Mouse (Mus musculus): ENCODE data around the gene E2f4. TPM values are rescaled to one million over a fixed set of nuclear protein-coding genes. Genes with fewer than 3 reads are reported as not detected.

The E2f4 gene
- total RNA-seq, 2 experiments from 2014 or later, result 32.9 to 35.1 TPM

DNA sequence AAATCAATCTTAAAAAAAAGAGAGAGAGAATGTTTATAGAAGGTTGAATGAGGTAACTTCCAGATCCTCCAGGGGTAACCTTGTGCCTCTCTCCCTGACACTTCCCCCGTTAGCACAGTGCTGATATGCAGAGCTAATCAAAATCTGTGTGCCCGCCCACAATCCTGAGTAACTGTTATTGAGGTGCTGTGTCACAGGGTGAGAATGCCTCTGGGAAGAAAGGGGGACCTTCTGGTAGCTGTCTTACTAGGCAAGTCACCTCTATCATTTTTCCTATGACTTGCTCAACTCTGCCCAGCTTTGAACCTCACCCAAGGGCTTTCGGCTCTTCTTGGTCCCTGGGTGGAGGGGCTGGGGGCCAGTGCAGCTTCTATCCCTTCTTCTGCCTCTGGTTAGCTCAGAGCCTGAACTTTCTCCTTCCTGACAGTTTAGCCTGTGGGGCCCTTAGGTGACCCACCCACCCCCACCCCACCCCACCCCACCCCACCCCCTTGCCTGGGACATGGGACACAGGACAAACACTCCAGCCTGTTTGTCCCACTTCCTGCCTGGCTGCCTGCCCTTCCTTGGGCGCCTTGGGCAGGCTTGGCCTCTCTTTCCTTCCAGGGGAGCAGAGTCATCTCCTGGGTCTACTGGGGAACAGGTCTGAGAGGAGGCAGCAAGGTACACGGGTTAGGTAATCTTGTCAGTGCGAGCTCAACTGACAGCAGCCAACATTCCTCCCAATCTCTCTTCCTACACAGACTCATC is 42.6 kb downstream of the E2f4 start:
- intact Hi-C loops (cut with DNase I), result no loop called here
- no peak for DNase-seq (ENCODE audit: low spot score in 2 of 2)

DNA sequence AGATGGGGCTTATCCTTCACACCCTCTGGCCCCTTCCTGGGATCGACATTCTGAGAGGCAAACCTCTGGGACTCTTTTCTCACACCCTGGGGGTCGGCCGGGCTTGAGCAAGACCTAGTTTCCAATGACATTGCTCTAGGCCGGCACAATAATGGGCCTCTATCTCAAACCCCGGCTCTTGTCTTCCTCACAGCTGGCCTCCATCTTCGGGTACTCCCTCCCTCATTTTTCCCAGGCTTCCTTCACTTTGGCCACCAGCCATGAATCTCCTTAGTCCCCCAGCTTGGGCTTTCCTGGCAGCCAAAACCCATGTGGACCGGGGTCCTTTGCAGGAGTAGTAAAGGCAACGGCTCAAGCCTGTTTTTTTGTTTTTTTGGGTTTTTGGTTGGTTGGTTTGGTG is 43.9 kb downstream of the E2f4 start:
- no peak for DNase-seq (ENCODE audit: low spot score in 2 of 2)
- intact Hi-C loops (cut with DNase I), result no loop called here

DNA sequence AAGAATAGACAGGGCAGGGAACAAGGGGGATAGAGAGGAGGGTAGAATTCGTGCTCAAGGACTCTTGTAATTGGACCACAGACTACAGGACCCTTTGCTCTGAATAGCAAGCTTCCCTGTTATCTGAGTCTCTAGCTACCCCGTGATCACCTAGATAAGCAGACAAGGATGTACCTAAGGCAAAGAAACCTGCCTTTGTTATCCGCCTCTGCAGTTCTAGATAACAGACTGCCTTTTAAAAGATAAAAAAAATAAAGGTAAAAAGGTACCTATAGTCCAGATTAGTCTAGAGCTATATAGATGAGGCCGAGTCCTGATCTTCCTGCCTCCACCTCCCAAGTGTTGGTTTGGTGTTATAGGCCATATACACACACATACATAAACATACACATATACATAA is 45.3 kb downstream of the E2f4 start:
- intact Hi-C loops (cut with DNase I), result no loop called here
- no peak for DNase-seq (ENCODE audit: low spot score in 2 of 2)

DNA sequence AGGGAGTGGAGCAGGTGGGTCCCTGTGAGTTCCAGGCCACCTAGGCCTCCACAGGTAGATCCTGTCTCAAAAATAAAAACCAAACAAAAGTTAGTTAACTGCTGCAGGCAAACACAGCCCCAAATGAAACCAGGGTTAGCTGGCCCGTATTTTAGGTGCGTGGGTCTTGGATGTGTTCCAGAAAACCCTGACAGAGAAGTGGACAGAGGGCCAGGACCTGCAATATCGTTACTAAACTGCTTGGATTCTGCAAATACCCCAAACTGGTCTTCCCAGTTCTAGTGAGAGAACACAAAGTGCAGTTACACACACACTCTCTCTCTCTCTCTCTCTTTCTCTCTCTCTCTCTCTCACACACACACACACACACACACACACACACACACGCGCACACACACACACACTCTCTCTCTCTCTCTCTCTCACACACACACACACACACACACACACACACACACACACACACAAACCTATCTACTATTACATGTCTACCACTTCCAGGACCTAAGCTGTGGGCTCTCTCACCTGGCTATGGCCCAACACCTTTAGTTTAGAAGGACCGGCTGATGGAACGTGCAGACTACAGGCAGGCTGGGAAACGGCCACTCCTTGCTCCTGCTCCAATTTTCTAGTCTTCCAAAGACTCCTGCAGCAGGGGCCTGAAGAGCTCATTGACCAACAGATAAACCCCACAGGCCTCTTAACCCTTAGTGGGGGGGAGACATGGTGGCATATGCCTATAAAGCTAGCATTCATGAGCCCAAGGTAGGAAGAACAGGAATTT is 46.5 kb downstream of the E2f4 start:
- intact Hi-C loops (cut with DNase I), result no loop called here
- no peak for DNase-seq (ENCODE audit: low spot score in 2 of 2)

DNA sequence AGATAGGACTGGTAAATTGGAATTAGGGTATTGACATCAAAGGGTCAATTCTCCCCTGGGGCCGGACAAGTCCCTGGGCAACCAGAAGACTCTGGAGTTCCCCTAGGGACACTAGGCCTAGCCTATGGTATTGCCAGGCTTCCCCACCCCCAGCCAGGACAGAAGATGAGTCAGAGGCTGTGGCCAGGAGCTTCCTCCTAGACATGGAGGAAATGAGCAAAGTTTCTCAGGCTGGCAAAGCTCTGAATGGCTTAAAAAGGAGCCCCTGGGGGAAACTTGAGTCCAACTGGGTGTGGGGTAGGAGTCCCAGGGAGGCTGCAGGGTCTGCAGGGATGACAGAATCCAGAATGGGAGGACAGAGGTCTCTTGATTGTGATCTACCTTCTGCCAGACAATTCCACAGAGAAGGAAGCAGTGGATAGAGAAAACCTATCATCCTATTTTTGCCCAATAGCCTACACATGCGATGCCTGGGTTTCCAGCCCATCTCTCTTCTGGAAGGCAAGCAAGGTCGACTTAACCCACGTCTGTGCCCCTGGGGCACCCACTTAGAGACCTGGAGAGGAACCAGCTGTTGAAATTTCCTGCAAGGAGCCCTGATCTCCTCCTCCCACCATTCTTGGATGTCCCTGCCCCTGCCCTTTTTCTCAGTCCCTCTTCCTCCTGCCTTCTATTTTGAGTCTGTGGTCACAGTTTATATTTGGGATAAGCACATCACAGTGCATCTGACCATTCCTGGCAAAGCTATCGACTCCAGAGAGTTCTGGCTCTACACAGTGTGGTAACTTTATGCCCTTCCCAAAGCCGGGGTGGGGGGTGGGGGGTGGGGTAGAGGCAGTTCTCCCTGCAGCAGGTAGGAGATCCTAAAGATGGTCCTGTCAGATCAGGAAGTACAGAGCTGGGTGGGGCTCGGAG is 47.9 kb downstream of the E2f4 start:
- intact Hi-C loops (cut with DNase I), result no loop called here
- DNase-seq (ENCODE audit: low spot score in 2 of 2), result peak in 1 of 2 experiments; percentile 28

DNA sequence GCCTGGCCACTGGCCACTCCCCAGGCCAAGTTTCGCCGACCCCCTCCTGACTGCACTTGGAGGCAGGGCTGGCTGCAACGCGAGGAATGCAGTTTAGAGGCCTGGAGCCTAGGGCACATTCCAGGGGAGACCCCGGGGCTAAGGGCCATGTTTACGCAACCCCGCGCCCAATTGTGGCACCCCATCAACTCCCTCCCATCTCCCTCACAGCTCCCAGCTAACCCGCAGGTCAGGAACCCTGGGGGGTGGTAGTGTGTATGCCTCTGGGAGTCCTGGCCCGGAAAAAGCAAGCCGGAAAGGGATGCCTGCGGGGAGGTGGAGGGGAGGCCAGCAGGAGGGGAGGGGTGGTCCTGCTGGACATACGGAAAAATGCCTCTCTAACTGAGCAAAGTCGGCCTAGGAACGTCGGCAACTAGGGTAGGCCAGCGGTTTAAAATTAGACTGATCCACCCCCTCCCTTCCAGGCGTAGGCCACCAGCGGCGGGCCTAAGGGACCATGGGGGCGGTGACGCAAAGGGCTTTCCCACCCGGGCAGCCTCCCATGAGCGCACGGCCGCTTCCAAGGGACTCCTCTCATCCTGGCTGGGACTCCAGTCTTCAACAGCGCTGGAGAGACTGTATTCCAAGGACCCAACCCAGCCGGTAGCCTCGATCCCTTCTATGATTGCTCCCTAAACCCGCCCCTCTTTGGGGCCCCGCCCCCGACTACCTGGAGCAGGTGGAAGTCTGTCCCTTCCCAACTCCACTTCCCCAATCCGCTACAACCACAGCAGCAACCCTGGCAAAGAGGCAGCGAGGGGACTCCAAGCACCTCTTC is 49.4 kb downstream of the E2f4 start:
- peak; percentile 21 to 60 for DNase-seq (ENCODE audit: low spot score in 2 of 2)
- intact Hi-C loops (cut with DNase I), result no loop called here

DNA sequence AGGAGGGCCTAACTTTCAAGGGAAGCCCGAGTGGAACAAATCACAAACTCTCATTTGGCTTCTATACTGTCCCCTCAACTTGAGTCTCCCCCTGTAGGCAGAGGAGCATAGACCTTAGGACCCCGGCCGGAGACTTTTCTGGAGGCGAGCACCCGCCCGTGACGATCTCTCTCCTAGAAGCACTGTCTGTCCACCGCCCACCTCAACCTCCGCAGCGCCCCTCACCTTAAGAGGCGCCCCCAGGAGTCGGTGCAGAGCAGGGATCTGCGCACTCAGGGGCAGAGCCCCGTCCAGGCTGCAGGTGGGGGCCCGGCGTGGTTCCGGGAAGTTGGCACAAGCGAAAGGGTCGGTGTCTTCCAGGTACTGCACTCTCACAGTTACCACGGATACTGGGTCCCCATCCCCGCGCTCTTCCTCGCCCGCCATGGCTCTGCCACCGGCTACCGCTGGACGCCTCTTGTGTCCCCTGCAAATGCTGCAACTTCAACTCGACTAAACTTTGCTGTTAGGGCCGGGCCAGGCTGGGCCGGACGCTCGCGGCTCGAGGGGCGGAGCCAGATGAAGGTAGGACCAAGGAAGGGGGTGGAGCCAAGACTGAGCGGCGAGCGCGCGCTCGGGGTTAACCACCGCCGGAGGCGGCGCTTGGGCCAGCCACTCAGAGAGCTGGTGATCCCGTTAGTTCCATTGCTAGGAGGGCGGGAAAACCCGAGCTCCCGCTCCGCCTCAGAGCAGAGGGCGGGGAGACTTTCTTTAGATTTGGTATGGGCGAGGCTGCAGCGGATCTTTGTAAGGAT is 50.2 kb downstream of the E2f4 start, which contains the start of gene Fhod1:
TSS of gene Fhod1 (minus strand) at position 526 of the 794 bp plus-strand sequence.
- intact Hi-C loops (cut with DNase I), result loop anchor here (2.0 kb wide), 1 partner anchor 21 kb away; the partner anchor contains the start of genes Lrrc29 and Tmem208
- DNase-seq (ENCODE audit: low spot score in 2 of 2), result peak; percentile 83 to 95

DNA sequence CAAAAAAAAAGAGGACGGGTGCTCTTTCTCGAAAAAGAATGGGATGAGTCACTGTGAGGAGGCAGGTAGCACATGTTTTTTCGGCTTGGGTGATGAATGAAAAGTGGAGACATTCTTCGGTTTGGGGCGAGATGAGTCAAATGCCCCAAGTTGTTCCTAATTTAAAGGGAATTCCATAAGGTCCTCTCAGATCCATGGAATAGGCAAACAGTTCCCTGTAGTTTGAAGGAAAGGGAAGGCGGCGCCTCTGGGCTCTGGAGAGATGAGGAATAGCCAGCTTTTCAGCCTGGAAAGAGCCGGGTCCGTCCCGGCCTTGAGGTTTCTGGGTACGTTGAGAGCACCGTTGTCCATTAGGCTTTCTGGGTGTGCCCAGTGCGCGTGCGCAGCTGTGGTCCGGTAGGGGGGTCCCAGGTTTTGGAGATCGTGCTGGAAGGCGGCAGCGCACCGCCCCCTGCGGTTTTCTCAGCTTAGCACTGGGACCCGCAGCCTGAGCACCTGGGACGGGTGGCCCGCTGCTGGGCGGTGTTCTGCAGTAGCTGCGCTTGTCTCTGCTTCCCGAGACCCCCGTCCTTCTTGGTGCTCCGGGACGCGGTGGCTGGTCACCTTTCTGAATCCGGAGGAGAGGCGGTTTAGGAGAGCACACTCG is 51.1 kb downstream of the E2f4 start, which contains the start of gene Slc9a5:
TSS of gene Slc9a5 (plus strand) at position 394 of the 646 bp plus-strand sequence.
- peak; percentile 56 to 69 for DNase-seq (ENCODE audit: low spot score in 2 of 2)
- intact Hi-C loops (cut with DNase I), result loop anchor here (2.0 kb wide), 1 partner anchor 22 kb away; the partner anchor contains the start of genes Lrrc29 and Tmem208

DNA sequence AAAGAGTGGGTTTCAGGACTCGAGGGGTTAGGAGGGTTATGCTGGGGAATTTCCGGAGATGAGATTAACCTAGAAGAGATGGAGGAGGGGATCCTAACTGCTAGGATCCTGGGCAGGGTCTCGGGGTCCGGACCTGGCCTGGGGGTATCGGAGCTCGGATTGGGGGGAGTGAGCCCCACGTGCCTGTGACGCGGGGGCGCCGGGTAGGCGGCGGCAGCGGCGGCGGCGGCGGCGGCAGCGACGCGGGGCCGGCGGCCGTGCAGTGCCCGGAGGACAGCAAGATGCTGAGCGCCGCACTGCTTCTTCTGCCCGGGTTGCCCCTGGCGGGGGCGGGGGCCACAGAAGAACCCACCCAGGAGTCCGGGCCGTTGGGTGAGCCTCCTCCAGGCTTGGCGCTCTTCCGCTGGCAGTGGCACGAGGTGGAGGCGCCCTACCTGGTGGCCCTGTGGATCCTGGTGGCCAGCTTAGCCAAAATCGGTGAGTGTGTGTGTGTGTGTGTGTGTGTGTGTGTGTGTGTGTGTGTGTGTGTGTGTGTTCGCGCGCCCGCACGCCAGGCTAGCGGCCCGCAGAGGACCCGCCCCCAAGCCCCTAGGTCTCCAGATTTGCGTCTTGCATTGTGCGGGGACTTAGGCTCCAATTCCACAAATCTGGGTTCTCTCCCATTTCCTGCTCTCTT is 51.8 kb downstream of the E2f4 start:
- DNase-seq (ENCODE audit: low spot score in 2 of 2), result peak; percentile 25 to 35
- intact Hi-C loops (cut with DNase I), result loop anchor here (2.0 kb wide), 1 partner anchor 22 kb away; the partner anchor contains the start of genes Lrrc29 and Tmem208

DNA sequence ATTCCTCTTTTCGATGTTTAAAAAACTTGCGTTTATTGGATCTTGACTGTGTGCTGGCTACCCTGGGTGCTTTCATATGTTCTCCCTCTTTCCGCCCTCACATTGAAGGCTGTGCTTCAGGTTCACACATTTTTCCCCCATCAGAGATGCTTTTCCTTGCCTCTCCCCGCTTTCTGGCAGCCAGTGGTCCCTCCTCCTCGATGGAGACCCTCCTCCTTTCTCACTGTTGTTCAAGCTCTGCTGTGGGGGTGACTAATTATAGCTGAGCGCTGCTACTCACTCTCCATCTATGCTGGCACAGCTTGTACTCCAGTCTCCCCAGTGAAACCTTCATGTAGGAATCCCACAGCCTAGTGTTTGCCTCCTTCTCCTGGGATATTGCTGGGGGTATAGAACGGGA is 52.7 kb downstream of the E2f4 start:
- peak; percentile 42 to 55 for DNase-seq (ENCODE audit: low spot score in 2 of 2)
- intact Hi-C loops (cut with DNase I), result loop anchor here (10.0 kb wide), 1 partner anchor 125 kb away; the partner anchor contains the start of gene Tppp3

DNA sequence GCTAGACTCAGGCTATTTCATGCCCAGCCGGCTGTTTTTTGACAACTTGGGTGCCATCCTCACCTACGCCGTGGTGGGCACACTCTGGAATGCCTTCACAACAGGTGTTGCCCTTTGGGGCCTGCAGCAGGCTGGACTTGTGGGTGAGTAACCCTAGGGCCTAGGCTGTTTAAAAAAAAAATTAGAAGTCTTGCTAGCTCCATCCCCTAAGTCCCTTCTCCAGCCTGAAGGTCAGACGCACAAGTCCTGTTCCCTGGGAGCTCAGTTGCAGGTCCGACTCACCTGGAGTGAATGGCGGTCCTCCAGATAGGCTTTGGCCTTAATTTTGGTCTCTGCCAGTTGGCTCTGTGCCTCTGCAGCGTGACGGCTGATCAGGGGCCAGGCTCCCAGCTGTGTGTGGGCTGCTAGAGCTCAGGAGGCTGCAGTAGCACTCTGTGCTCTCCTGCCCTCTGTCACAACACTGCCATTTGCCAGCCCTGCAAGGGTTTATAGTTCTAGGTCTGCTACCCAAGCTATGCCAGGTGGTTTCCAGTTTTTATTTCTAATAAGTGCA is 56.2 kb downstream of the E2f4 start:
- DNase-seq (ENCODE audit: low spot score in 2 of 2), result no peak
- intact Hi-C loops (cut with DNase I), result loop anchor here (10.0 kb wide), 1 partner anchor 121 kb away; the partner anchor contains the start of gene Tppp3

DNA sequence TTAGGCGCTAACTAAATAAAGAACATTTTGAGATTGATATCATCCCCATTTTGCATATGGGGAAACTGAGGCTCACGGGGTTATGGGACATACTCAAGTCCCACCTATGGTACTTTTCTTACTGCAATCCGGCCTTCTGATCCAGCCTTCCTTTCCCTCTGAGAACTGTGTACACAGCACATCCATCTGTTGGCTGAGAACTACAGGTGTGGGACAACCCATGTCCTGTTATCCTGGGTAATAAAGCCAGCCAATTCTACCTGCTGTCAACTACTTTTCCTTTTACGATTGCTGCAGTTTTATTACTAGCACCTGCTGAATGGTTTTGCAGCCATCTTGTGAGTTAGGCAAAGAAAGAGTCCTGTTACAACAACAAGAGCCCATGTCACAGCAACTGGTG is 57.1 kb downstream of the E2f4 start:
- intact Hi-C loops (cut with DNase I), result loop anchor here (10.0 kb wide), 1 partner anchor 120 kb away; the partner anchor contains the start of gene Tppp3
- DNase-seq (ENCODE audit: low spot score in 2 of 2), result no peak

Small RNAs within 50 kb of the gene (microRNA-seq; reads per million reads assigned to microRNA genes)
- gene Gm27320, result 0 reads per million in 2 experiments
- gene Mir328, result 10,029 to 10,698 reads per million in 2 experiments

Other genes with a start within 250 kb of the E2f4 start
- gene Ces3a, start 249.1 kb upstream of the E2f4 start, total RNA-seq (2021), result not detected
- gene Ces3b, start 213.9 kb upstream of the E2f4 start, total RNA-seq (2021), result not detected
- gene Ces4a, start 165.9 kb upstream of the E2f4 start, total RNA-seq (2021), result not detected
- 10 to 100 TPM; 20.3 to 22.1 TPM for gene Cbfb, start 127.0 kb upstream of the E2f4 start, total RNA-seq (2021)
- 10 to 100 TPM; 37.6 to 38.1 TPM for gene D230025D16Rik, start 72.5 kb upstream of the E2f4 start, total RNA-seq (2021)
- gene B3gnt9, start 42.5 kb upstream of the E2f4 start, total RNA-seq (2021), result 1 to 10 TPM; 2.1 to 2.4 TPM
- gene Tradd, start 33.1 kb upstream of the E2f4 start, total RNA-seq (2021), result 1 to 10 TPM; 5.5 to 5.7 TPM
- under 1 TPM; 0.57 to 0.85 TPM for gene Fbxl8, start 33.0 kb upstream of the E2f4 start, total RNA-seq (2021)
- 1 to 10 TPM; 6.9 to 7.9 TPM for gene Hsf4, start 27.9 kb upstream of the E2f4 start, total RNA-seq (2021)
- 1 to 10 TPM; 7.7 TPM for gene Nol3, start 21.5 kb upstream of the E2f4 start, total RNA-seq (2021)
- 10 to 100 TPM; 25.4 to 29.1 TPM for gene 4931428F04Rik, start 7.8 kb upstream of the E2f4 start, total RNA-seq (2021)
- gene Exoc3l, start 1.6 kb upstream of the E2f4 start, total RNA-seq (2021), result 1 to 10 TPM; 1.4 to 1.8 TPM
- gene Elmo3, start 7.9 kb downstream of the E2f4 start, total RNA-seq (2021), result 1 to 10 TPM in 1 of 2 experiments, under 1 TPM in 1; 0.62 to 1.8 TPM
- 1 to 10 TPM; 5.1 to 5.2 TPM for gene Lrrc29, start 28.6 kb downstream of the E2f4 start, total RNA-seq (2021)
- gene Tmem208, start 28.7 kb downstream of the E2f4 start, total RNA-seq (2021), result 10 to 100 TPM; 39.8 to 41.7 TPM
- gene Fhod1, start 50.3 kb downstream of the E2f4 start, total RNA-seq (2021), result 1 to 10 TPM; 2.5 to 3.2 TPM
- gene Slc9a5, start 51.2 kb downstream of the E2f4 start, total RNA-seq (2021), result 10 to 100 TPM; 39.1 to 42.6 TPM
- 1 to 10 TPM; 3.1 to 4.6 TPM for gene Plekhg4, start 75.6 kb downstream of the E2f4 start, total RNA-seq (2021)
- not detected for gene Kctd19, start 115.8 kb downstream of the E2f4 start, total RNA-seq (2021)
- under 1 TPM; 0.28 to 0.41 TPM for gene Lrrc36, start 115.9 kb downstream of the E2f4 start, total RNA-seq (2021)
- gene Tppp3, start 173.9 kb downstream of the E2f4 start, total RNA-seq (2021), result 10 to 100 TPM; 30.1 to 37.5 TPM
- 10 to 100 TPM; 34.9 to 35.6 TPM for gene Zdhhc1, start 199.2 kb downstream of the E2f4 start, total RNA-seq (2021)
- gene Hsd11b2, start 221.1 kb downstream of the E2f4 start, total RNA-seq (2021), result not detected

Data from left cerebral cortex, postnatal 25 days (tissue).